Comparison of ENCODE assay signal across 8 mouse cellular contexts in genomic region chr9:62026600-62026999, GRCm38 (mm10). TPM values are rescaled to one million over a fixed set of nuclear protein-coding genes. Genes with fewer than 3 reads are reported as not detected.
DNase-seq lines count a peak whose midpoint lies in the region; ATAC-seq and TF ChIP-seq lines count a peak whose summit lies in the region.

Gene Paqr5, minus strand, starts transcription at chr9:62026856.

- H3K27ac ChIP-seq in forebrain, postnatal 0 days (ENCODE audit: low read depth, low read length), result no peak within 1 kb of the TSS
- no peak within 1 kb of the TSS for H3K27ac ChIP-seq in lung, embryonic 14.5 days (ENCODE audit: low read depth)

- DNase-seq in adrenal gland, postnatal 25 days, result peak; percentile 71
- DNase-seq in forebrain, postnatal 0 days, result no peak
- DNase-seq in kidney, adult 18-20 months, result peak; percentile 88
- DNase-seq in lung, embryonic 14.5 days, result peak; percentile 77
- DNase-seq in ovary, adult 18-20 months (ENCODE audit: low spot score), result peak; percentile 23
- DNase-seq in yolk sac, embryonic 10.5 days (ENCODE audit: low spot score), result peak; percentile 56
- no peak for DNase-seq in natural killer cell, adult 2 months (ENCODE audit: low spot score in 2 of 2)

- H3K27me3 ChIP-seq in E14TG2a.4 (ENCODE audit: insufficient read depth, low read length), result peaks cover 51% of the 10 kb centered on the region
- H3K27me3 ChIP-seq in forebrain, postnatal 0 days (ENCODE audit: insufficient read depth, low read length), result peaks cover 10% of the 10 kb centered on the region
- H3K27me3 ChIP-seq in lung, embryonic 14.5 days (ENCODE audit: insufficient read depth, low read length), result peaks cover 13% of the 10 kb centered on the region; the same call in 1 of the 2 replicates

- peak within 1 kb of the TSS; percentile 77 for H3K4me3 ChIP-seq in E14TG2a.4 (replicated peaks; ENCODE audit: low read length)
- peak within 1 kb of the TSS; percentile 25 for H3K4me3 ChIP-seq in forebrain, postnatal 0 days (ENCODE audit: low read depth, low read length)
- peak within 1 kb of the TSS; percentile 41 for H3K4me3 ChIP-seq in lung, embryonic 14.5 days (ENCODE audit: low read depth, low read length)

- H3K9me3 ChIP-seq in E14TG2a.4 (ENCODE audit: low read length), result no peaks in the 10 kb centered on the region
- no peaks in the 10 kb centered on the region for H3K9me3 ChIP-seq in forebrain, postnatal 0 days (ENCODE audit: low read length)
- no peaks in the 10 kb centered on the region for H3K9me3 ChIP-seq in lung, embryonic 14.5 days (ENCODE audit: low read depth, low read length)

- H3K4me1 ChIP-seq in E14TG2a.4 (replicated peaks; ENCODE audit: low read depth, low read length), result peaks cover 11% of the 10 kb centered on the region
- H3K4me1 ChIP-seq in forebrain, postnatal 0 days (ENCODE audit: insufficient read depth), result 0 out of 2 replicates have a peak, but pooled peaks cover 6% of the 10 kb centered on the region
- no peaks in the 10 kb centered on the region for H3K4me1 ChIP-seq in lung, embryonic 14.5 days (ENCODE audit: insufficient read depth)

- ATAC-seq in forebrain, postnatal 0 days, result peak; percentile 16; the same call in 1 of the 2 replicates
- peak; percentile 84 for ATAC-seq in lung, embryonic 14.5 days (ENCODE audit: insufficient read depth)

- WGBS in forebrain, postnatal 0 days, result 3% methylated on average over 32 of the region's 32 CpGs
- under 1% methylated on average over 32 of the region's 32 CpGs for WGBS in lung, embryonic 14.5 days

- no peak within 1 kb of the TSS for H3K9ac ChIP-seq in forebrain, postnatal 0 days
- H3K9ac ChIP-seq in lung, embryonic 14.5 days, result peak within 1 kb of the TSS; percentile 40

- no peaks in the 10 kb centered on the region for H3K36me3 ChIP-seq in E14TG2a.4 (ENCODE audit: insufficient read depth, low read length)
- H3K36me3 ChIP-seq in forebrain, postnatal 0 days (ENCODE audit: insufficient read depth), result no peaks in the 10 kb centered on the region
- H3K36me3 ChIP-seq in lung, embryonic 14.5 days (ENCODE audit: insufficient read depth), result no peaks in the 10 kb centered on the region

- no peak for TF ChIP-seq CTCF in E14TG2a.4 (conservative IDR thresholded peaks at IDR 0.05; ENCODE audit: low read length)
- TF ChIP-seq CTCF in forebrain, postnatal 0 days (IDR thresholded peaks at IDR 0.05; ENCODE audit: low read depth), result no peak
- TF ChIP-seq CTCF in lung, embryonic 14.5 days (IDR thresholded peaks at IDR 0.05; ENCODE audit: low read depth), result no peak

- peak within 1 kb of the TSS; percentile 53 for H3K4me2 ChIP-seq in forebrain, postnatal 0 days (ENCODE audit: low read depth)
- peak within 1 kb of the TSS; percentile 74 for H3K4me2 ChIP-seq in lung, embryonic 14.5 days

RNA-seq across cellular contexts. Expression of gene Paqr5, which starts in this region (rescaled TPM):
- total RNA-seq in adrenal gland, postnatal 25 days (2021), result 12.0 and 13.8 TPM in 2 replicates
- 0.31 and 0.43 TPM in 2 replicates for total RNA-seq in forebrain, postnatal 0 days (2014; rRNA removed)
- polyA plus RNA-seq in forebrain, postnatal 0 days (2015; fragmentation: Nextera tagmentation; extraction: Ambion mirVana), result 0.53 and 0.58 TPM in 2 replicates
- 1.7 and 3.7 TPM in 2 replicates for polyA plus RNA-seq in lung, embryonic 14.5 days (2014; fragmentation: Nextera tagmentation; extraction: Ambion mirVana)

Comparison
In these comparisons a context has a peak if more than half of its experiments do, and no peak if none do; other contexts are left out.
1. Peak in ATAC-seq, H3K4me3 ChIP-seq and H3K4me2 ChIP-seq in forebrain, postnatal 0 days; RNA of the gene not detected or under 1 TPM.
2. H3K4me3 ChIP-seq: peak in every context shown above with its lines; median percentile 77 in E14TG2a.4; 41 in lung, embryonic 14.5 days; 25 in forebrain, postnatal 0 days.
3. DNase-seq: peak in adrenal gland, postnatal 25 days (single experiment), kidney, adult 18-20 months (single experiment), lung, embryonic 14.5 days (single experiment), ovary, adult 18-20 months (single experiment) and yolk sac, embryonic 10.5 days (single experiment); none in forebrain, postnatal 0 days (single experiment) and natural killer cell, adult 2 months (0 of 2).